Mouse (Mus musculus) left cerebral cortex, adult 2 months (tissue): ENCODE data around the gene Gm9887. TPM values are rescaled to one million over a fixed set of nuclear protein-coding genes. Genes with fewer than 3 reads are reported as not detected.
"Not testable (repeated sequence)": the region's sequence is repeated elsewhere in the genome, so short reads cannot be mapped to it uniquely, and the experiment has no call there.

Experiments used
- DNase-seq, 2 experiments: peaks; one replicate each; pipeline ENCODE4 v3.0.0; 2021 to 2022; ENCODE audit warnings: low spot score in 2 of 2, mixed read lengths in 1 of 2; ENCODE audit errors: extremely low spot score in 1 of 2
- H3K27ac ChIP-seq: fragments of 200-600 bp; 2 replicates; pipeline ENCODE4 v1.8.1; 2022
- H3K4me3 ChIP-seq: fragments of 200-600 bp; 2 replicates; pipeline ENCODE4 v1.8.1; 2022
- CTCF ChIP-seq: fragments of 200-600 bp; IDR thresholded peaks from 2 replicates; pipeline ENCODE4 v1.8.1; 2022; ENCODE audit warnings: antibody characterized with exemption, mild to moderate bottlenecking, moderate library complexity
- intact Hi-C: fragments of 180-260 bp; cut with DNase I; formaldehyde crosslinking; loops from one replicate; pipeline ENCODE4 v1.15.1; 2025
- total RNA-seq, 2 experiments: library from RNA; stranded (reverse); gene quantifications; 2 replicates each; pipeline ENCODE4 v1.2.3; 2021

Gm9887 gene
- total RNA-seq, 2 experiments from 2014 or later, result 1.2 TPM

GRCm38 (mm10) chr12:69384606-69385005 lies 12.3 kb upstream of the Gm9887 start:
- H3K4me3 ChIP-seq, result no peak overlapping the region
- DNase-seq, result no peak
- no peak overlapping the region for H3K27ac ChIP-seq
- intact Hi-C loops, result no loop called here
- no peak for TF ChIP-seq CTCF

DNA sequence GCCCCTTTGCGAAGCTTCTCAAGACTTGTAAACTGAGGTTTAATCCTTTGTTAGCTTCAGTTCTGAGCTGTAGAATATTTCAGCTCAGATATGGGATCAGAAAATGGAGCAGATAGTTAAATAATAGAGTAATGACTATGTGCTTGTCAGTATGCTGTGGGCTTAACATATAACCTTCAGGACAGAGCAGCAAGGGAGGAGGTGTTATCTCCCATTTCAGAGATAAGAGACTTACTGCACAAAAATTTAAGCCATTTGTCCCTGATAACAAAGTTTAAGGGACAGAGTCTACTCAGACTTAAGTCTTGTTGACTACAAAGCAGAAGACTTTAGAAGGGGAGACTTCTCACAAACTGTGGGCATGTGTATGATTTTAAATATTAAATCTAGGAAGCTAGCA lies 10.6 kb upstream of the Gm9887 start:
- Histone ChIP-seq H3K27ac (no peak overlapping the region), H3K4me3 (no peak overlapping the region)
- no peak for TF ChIP-seq CTCF
- intact Hi-C loops, result no loop called here
- DNase-seq, result no peak

- Histone ChIP-seq H3K4me3 (no peak overlapping the region), H3K27ac (no peak overlapping the region)
- DNase-seq, result no peak
- no peak for TF ChIP-seq CTCF
- intact Hi-C loops, result no loop called here
Observed at GRCm38 (mm10) chr12:69378558-69379454, 6.5 kb upstream of the Gm9887 start.

- intact Hi-C loops, DNase-seq, H3K4me3 ChIP-seq, H3K27ac ChIP-seq: not testable (repeated sequence)
Observed at GRCm38 (mm10) chr12:69377636-69378035, 5.4 kb upstream of the Gm9887 start.

DNA sequence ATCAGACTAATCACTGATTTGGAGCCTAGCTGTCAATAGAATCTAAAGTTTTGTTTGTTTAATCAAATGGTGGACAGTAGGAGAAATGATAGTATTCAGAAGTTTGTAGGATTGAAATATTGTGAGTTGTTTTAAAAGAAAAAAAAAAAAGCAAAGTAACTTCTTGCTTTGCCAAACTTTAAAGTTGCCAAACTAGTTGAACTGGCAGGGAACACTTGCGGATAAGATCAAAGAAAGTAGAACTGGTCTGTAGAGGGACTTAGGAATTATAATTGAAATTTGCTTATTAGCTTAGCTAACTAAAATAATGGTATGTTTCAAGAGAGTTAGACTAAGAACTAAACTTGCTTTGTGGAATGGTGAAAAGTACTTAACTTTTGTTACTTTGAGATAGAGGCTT lies 4.9 kb upstream of the Gm9887 start:
- no peak for DNase-seq
- Histone ChIP-seq H3K27ac (no peak overlapping the region), H3K4me3 (no peak overlapping the region)
- intact Hi-C loops, result no loop called here
- no peak for TF ChIP-seq CTCF

DNA sequence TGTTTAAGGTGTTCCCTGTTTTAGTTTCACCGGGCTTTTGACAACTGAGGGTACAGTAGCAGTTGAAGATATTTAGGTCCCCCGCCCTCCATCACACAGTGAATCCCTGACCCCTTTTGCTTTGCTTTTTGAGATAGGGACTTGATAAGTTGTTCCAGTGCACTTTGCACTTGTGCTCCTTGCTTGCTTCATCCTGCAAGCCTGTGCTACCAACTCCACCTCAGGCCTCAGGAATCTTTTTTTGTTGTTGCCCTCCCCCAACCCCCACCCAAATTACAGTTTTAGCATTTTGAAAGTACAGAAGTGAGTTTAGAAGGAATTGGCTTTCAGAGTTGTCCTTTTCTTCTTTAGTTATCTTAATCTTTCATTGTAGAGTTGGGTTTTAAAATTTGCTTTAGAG lies 3.9 kb upstream of the Gm9887 start:
- no peak overlapping the region for H3K27ac ChIP-seq
- no peak for DNase-seq
- no peak overlapping the region for H3K4me3 ChIP-seq
- intact Hi-C loops, result no loop called here
- no peak for TF ChIP-seq CTCF

- TF ChIP-seq CTCF, result no peak
- Histone ChIP-seq H3K27ac (no peak overlapping the region), H3K4me3 (peak overlapping the region; percentile 100)
- no peak for DNase-seq
- intact Hi-C loops, result loop anchor here (2.0 to 5.0 kb wide), 2 partner anchors 83 to 209 kb away; partner anchors contain the start of gene Vcpkmt
Observed at GRCm38 (mm10) chr12:69373850-69374766, 1.9 kb upstream of the Gm9887 start.

DNA sequence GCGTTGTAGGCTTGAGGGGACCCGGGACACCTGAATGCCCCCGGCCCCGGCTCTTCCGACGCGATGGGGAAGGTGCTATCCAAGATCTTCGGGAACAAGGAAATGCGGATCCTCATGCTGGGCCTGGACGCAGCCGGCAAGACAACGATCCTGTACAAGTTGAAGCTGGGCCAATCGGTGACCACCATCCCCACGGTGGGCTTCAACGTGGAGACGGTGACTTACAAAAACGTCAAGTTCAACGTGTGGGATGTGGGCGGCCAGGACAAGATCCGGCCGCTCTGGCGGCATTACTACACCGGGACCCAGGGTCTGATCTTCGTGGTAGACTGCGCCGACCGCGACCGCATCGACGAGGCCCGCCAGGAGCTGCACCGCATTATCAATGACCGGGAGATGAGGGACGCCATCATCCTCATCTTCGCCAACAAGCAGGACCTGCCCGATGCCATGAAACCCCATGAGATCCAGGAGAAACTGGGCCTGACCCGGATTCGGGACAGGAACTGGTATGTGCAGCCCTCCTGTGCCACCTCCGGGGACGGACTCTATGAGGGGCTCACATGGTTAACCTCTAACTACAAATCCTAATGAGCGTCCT lies 573 bp upstream of the Gm9887 start:
- peak overlapping the region; percentile 96 for H3K27ac ChIP-seq
- TF ChIP-seq CTCF, result no peak
- DNase-seq, result peak; percentile 11 to 20
- peak overlapping the region; percentile 100 for H3K4me3 ChIP-seq
- intact Hi-C loops, result loop anchor here (1.0 to 5.0 kb wide), 3 partner anchors 84 to 210 kb away; partner anchors contain the start of gene Vcpkmt

GRCm38 (mm10) chr12:69371421-69371853 lies 821 bp downstream of the Gm9887 start:
- intact Hi-C loops, result loop anchor here (2.0 to 5.0 kb wide), 2 partner anchors 86 to 203 kb away; no protein-coding TSS in a partner anchor
- peak; percentile 31 for TF ChIP-seq CTCF

GRCm38 (mm10) chr12:69370936-69371335 lies 1.3 kb downstream of the Gm9887 start:
- peak overlapping the region; percentile 96 for H3K27ac ChIP-seq
- peak overlapping the region; percentile 100 for H3K4me3 ChIP-seq
- intact Hi-C loops, result loop anchor here (2.0 to 5.0 kb wide), 2 partner anchors 86 to 204 kb away; no protein-coding TSS in a partner anchor
- no peak for DNase-seq
- no peak for TF ChIP-seq CTCF

More at GRCm38 (mm10) chr12:69371421-69371853, 821 bp downstream of the Gm9887 start:
- Histone ChIP-seq H3K27ac (peak overlapping the region; percentile 96), H3K4me3 (peak overlapping the region; percentile 100)
- DNase-seq, result no peak

- Histone ChIP-seq H3K27ac (no peak overlapping the region), H3K4me3 (no peak overlapping the region)
- DNase-seq, result no peak
- intact Hi-C loops, result no loop called here
- TF ChIP-seq CTCF, result no peak
Observed at GRCm38 (mm10) chr12:69367557-69367956, 4.7 kb downstream of the Gm9887 start.
